Mouse (Mus musculus) liver, embryonic 14.5 days (tissue): Measurements from ENCODE around the gene Pde4d. TPM values are rescaled to one million over a fixed set of nuclear protein-coding genes. Genes with fewer than 3 reads are reported as not detected.

Experiments
- ATAC-seq: fragments of 200-750 bp; cut with Nextera tagmentation; 2 replicates; pipeline ENCODE4 v1.8.0; 2017; ENCODE audit warnings: moderate number of reproducible peaks, mild to moderate bottlenecking, moderate library complexity; ENCODE audit not compliant: insufficient read depth
- DNase-seq, 3 experiments: peaks; one replicate each; pipeline ENCODE4 v3.0.0-alpha.2; 2012 to 2013; ENCODE audit warnings: low read depth in 3 of 3, low spot score in 3 of 3
- H3K27ac ChIP-seq: fragments of 300-500 bp; sonication (generic); 2 replicates; pipeline ENCODE4 v1.5.1; 2014; ENCODE audit warnings: moderate library complexity, mild to moderate bottlenecking, control low read depth, inconsistent platforms
- H3K27me3 ChIP-seq: fragments of 300-500 bp; sonication (generic); 2 replicates; pipeline ENCODE4 v1.6.1; 2014; ENCODE audit warnings: mild to moderate bottlenecking, low read length, moderate library complexity; ENCODE audit not compliant: control insufficient read depth, insufficient read depth
- H3K36me3 ChIP-seq: fragments of 300-500 bp; sonication (generic); replicated peaks from 2 replicates; pipeline ENCODE4 v1.6.1; 2014; ENCODE audit warnings: low read depth; ENCODE audit not compliant: control insufficient read depth, insufficient read depth
- H3K4me1 ChIP-seq, 2 experiments: fragments of 200-500 bp in 1 of 2; fragments of 300-500 bp in 1 of 2; sonication (generic) in 1 of 2; replicated peaks; 2 replicates each; pipeline ENCODE4 v1.6.1; 2012 to 2014; ENCODE audit warnings: antibody characterized with exemption in 1 of 2, inconsistent platforms in 1 of 2, low read length in 1 of 2; ENCODE audit not compliant: control insufficient read depth in 2 of 2, insufficient read depth in 2 of 2
- H3K4me2 ChIP-seq: fragments of 300-500 bp; sonication (generic); 2 replicates; pipeline ENCODE4 v1.6.1; 2014; ENCODE audit warnings: low read depth, mild to moderate bottlenecking, control low read depth, moderate library complexity
- H3K4me3 ChIP-seq, 2 experiments: fragments of 200-500 bp in 1 of 2; fragments of 300-500 bp in 1 of 2; sonication (generic) in 1 of 2; 2 replicates each; pipeline ENCODE4 v1.5.1; 2012 to 2014; ENCODE audit warnings: low read depth in 2 of 2, low read length in 2 of 2, mild to moderate bottlenecking in 2 of 2, control low read depth in 1 of 2, inconsistent platforms in 1 of 2, moderate library complexity in 1 of 2; ENCODE audit not compliant: insufficient read depth in 1 of 2
- H3K9ac ChIP-seq: fragments of 300-500 bp; sonication (generic); replicated peaks from 2 replicates; pipeline ENCODE4 v1.6.1; 2014; ENCODE audit warnings: mild to moderate bottlenecking, control low read depth, moderate library complexity
- H3K9me3 ChIP-seq: fragments of 300-500 bp; sonication (generic); 2 replicates; pipeline ENCODE4 v1.6.1; 2016; ENCODE audit warnings: low read length, mixed read lengths; ENCODE audit not compliant: control insufficient read depth
- CTCF ChIP-seq: IDR thresholded peaks from 2 replicates; pipeline ENCODE4 v1.5.1; 2016; ENCODE audit warnings: antibody characterized with exemption, low read depth, control low read depth
- EP300 ChIP-seq: IDR thresholded peaks from 2 replicates; pipeline ENCODE4 v1.6.1; 2016; ENCODE audit warnings: antibody characterized with exemption, low read depth
- WGBS: fragments of 180-500 bp; shearing (Covaris S2); extraction: QIAGEN DNeasy Blood & Tissue Kit; methylation state at CpG from one replicate; pipeline ENCODE4 v1.1.7; 2014; ENCODE audit not compliant: insufficient replicate concordance; 5-methylcytosine and 5-hydroxymethylcytosine counted together
- polyA plus RNA-seq, 2 experiments: library from polyadenylated mRNA; depleted of rRNA in 1 of 2; stranded (reverse) in 1 of 2; unstranded in 1 of 2; fragments of >200 nt; fragmentation: Nextera tagmentation in 1 of 2; extraction: Ambion mirVana in 1 of 2; gene quantifications; 2 replicates each; pipeline versions ENCODE4 v1.2.1 to v1.2.3; 2012 to 2014

The Pde4d gene
- polyA plus RNA-seq, 2 experiments = 4.9 to 8.6 TPM

DNA sequence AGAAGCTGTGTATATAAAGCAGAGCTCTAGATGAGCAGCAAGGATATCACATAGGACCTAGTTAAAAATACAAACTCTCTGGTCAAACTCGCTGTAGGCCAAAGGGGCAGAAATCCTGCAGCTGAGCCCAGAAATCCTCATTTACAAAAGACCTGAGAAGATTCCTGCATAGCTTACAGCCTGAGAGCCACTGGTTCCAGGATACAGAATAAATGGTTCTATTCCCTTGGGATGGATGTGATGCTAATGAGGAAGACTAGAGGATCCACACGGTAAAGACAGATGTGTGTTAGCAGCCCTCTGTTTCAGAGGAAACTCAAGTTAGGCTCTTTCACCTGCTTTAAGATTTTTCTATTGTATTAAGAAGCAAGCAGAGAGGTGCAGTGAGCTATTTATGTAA, 1041.1 kb downstream of the Pde4d start:
- H3K4me1 ChIP-seq = no peaks in the 10 kb centered on the region
- no peaks in the 10 kb centered on the region for H3K9me3 ChIP-seq
- no peaks in the 10 kb centered on the region for H3K36me3 ChIP-seq
- no peak overlapping the region for H3K4me2 ChIP-seq
- 58% methylated on average over 2 of the region's 2 CpGs for WGBS
- DNase-seq = no peak
- no peak overlapping the region for H3K27ac ChIP-seq
- no peak overlapping the region for H3K4me3 ChIP-seq
- no peaks in the 10 kb centered on the region for H3K27me3 ChIP-seq
- ATAC-seq = no peak
- TF ChIP-seq CTCF (no peak), EP300 (no peak)
- H3K9ac ChIP-seq = no peak overlapping the region

DNA sequence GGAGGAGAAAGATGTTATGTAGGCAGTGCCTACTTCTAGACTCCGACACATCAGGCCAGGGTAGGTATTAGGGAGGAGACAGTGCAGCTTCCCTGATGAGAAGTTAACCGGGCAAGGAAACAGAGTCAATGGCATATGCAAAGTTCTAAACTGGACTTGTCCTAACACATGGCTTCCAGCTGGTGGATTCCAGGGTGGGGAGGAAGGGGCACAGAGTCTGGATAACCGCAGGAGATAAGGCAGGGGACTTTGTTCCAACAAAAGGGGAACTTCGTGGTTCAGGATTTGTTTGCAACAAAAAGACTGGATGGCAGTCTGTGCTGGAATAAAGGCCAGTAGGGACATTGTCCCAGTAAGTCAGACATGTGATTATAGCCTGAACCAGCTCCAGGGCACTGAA, 1042.1 kb downstream of the Pde4d start:
- no peaks in the 10 kb centered on the region for H3K9me3 ChIP-seq
- no peaks in the 10 kb centered on the region for H3K4me1 ChIP-seq
- 14% methylated on average over 4 of the region's 4 CpGs for WGBS
- H3K4me2 ChIP-seq = no peak overlapping the region
- TF ChIP-seq CTCF (no peak), EP300 (no peak)
- H3K4me3 ChIP-seq = no peak overlapping the region
- H3K27ac ChIP-seq = no peak overlapping the region
- H3K9ac ChIP-seq = no peak overlapping the region; the same call in 1 of the 2 replicates
- no peaks in the 10 kb centered on the region for H3K27me3 ChIP-seq
- ATAC-seq = no peak
- DNase-seq = no peak
- no peaks in the 10 kb centered on the region for H3K36me3 ChIP-seq

DNA sequence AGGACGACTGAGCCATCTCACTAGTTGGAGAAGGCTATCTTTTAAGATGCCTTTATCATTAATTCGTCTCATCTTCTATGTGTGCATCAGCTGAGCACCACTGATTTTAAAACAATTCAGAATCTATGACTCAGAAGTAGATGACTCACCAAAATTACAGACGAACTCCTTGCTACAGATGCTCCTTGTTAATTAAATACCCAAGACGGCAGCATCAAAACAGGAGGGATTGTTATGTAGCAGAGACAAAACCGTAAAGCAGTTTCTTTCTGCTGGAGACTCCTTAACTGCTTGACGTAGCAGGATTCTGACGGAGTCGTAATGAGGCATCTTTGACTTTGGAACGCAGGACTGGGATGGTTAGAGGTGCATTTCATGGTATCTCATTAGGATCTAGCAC, 1050.6 kb downstream of the Pde4d start:
- Histone ChIP-seq H3K4me3 (no peak overlapping the region), H3K4me2 (no peak overlapping the region), H3K36me3 (no peaks in the 10 kb centered on the region), H3K9me3 (no peaks in the 10 kb centered on the region), H3K27me3 (no peaks in the 10 kb centered on the region), H3K9ac (no peak overlapping the region), H3K4me1 (no peaks in the 10 kb centered on the region), H3K27ac (no peak overlapping the region)
- DNase-seq = no peak
- WGBS = 74% methylated on average over 9 of the region's 9 CpGs
- no peak for TF ChIP-seq CTCF
- TF ChIP-seq EP300 = no peak
- ATAC-seq = no peak

DNA sequence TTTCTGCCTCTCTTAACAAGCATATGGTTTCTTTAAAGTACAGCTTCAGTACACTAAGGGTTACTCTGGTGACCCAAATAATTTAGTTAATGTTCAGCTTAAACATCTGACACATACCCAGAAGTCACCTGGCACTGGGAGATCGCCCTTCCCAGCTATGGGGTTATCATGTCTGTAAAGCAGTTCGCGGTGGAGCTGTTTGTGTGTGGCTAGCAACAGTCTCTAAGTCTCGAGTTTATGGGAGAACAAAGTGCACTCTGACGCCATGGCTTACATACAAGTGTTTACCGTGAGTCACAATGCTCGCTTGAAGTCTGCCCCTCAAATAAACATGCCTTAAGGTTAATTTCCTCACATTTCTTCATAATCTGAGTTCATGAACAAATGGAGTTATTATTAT, 1053.0 kb downstream of the Pde4d start:
- peak in 1 of 3 experiments; percentile 22 for DNase-seq

GRCm38 (mm10) chr13:109506754-109507153, 1057.0 kb downstream of the Pde4d start:
- no peaks in the 10 kb centered on the region for H3K4me1 ChIP-seq
- no peaks in the 10 kb centered on the region for H3K9me3 ChIP-seq
- H3K4me2 ChIP-seq = no peak overlapping the region
- H3K27me3 ChIP-seq = no peaks in the 10 kb centered on the region
- no peak overlapping the region for H3K27ac ChIP-seq
- no peak overlapping the region for H3K4me3 ChIP-seq
- ATAC-seq = no peak
- 60% methylated on average over 7 of the region's 7 CpGs for WGBS
- DNase-seq = no peak
- no peaks in the 10 kb centered on the region for H3K36me3 ChIP-seq
- H3K9ac ChIP-seq = no peak overlapping the region
- TF ChIP-seq CTCF (no peak), EP300 (no peak)

More for the DNA sequence above, 1053.0 kb downstream of the Pde4d start:
- Histone ChIP-seq H3K36me3 (no peaks in the 10 kb centered on the region), H3K9me3 (no peaks in the 10 kb centered on the region), H3K27me3 (no peaks in the 10 kb centered on the region), H3K4me2 (no peak overlapping the region), H3K27ac (no peak overlapping the region), H3K4me1 (no peaks in the 10 kb centered on the region), H3K9ac (no peak overlapping the region), H3K4me3 (no peak overlapping the region)
- ATAC-seq = peak; percentile 57; the same call in 1 of the 2 replicates
- whole genome bisulfite sequencing = 52% methylated on average over 7 of the region's 7 CpGs
- TF ChIP-seq EP300 (no peak), CTCF (no peak)

DNA sequence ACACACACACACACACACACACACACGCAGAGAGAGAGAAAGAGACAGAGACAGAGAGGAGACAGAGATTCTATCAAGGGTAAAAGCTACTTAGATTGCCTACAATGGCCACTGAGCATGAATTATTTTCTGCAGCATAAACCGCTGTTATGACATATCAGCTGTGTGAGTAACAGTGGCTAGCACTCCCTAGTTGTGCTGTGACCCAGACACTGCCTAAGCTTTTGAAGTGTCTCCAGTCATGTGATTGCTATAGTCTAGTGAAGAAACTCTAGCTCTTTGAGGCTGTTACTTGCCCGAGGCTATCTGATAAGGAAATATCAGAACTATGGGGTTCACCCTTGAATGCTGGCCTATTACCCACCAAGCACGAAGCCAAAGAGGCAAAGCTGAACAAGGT, 1058.7 kb downstream of the Pde4d start:
- Histone ChIP-seq H3K9me3 (no peaks in the 10 kb centered on the region), H3K27ac (no peak overlapping the region), H3K4me2 (no peak overlapping the region)

More for the DNA sequence above, 1058.7 kb downstream of the Pde4d start:
- ATAC-seq (no peak), DNase-seq (no peak)
- TF ChIP-seq EP300 = no peak
- TF ChIP-seq CTCF = no peak
- 52% methylated on average over 4 of the region's 4 CpGs for WGBS
- no peak overlapping the region for H3K4me3 ChIP-seq
- no peaks in the 10 kb centered on the region for H3K36me3 ChIP-seq
- no peak overlapping the region for H3K9ac ChIP-seq
- H3K4me1 ChIP-seq = no peaks in the 10 kb centered on the region
- no peaks in the 10 kb centered on the region for H3K27me3 ChIP-seq
